Mouse (Mus musculus) CH12.LX (cell line): ENCODE measurements around the gene Dnaaf5. TPM values are rescaled to one million over a fixed set of nuclear protein-coding genes. Genes with fewer than 3 reads are reported as not detected.

Source experiments
- DNase-seq: peaks from one replicate; pipeline ENCODE4 v3.0.0-alpha.2; 2013; ENCODE audit errors: extremely low read depth
- H3K27ac ChIP-seq: 2 replicates; pipeline ENCODE4 v1.5.1; 2012; ENCODE audit warnings: low read depth, mild to moderate bottlenecking, control low read depth, moderate library complexity; ENCODE audit not compliant: insufficient read depth
- H3K27me3 ChIP-seq: replicated peaks from 2 replicates; pipeline ENCODE3; 2012; ENCODE audit warnings: inconsistent platforms
- H3K36me3 ChIP-seq, 2 experiments: replicated peaks in 1 of 2; 2 replicates each; pipeline versions ENCODE3 to v1.6.1; 2012; ENCODE audit warnings: inconsistent platforms in 1 of 2, low read length in 1 of 2, mild to moderate bottlenecking in 1 of 2, mixed read lengths in 1 of 2, moderate library complexity in 1 of 2; ENCODE audit not compliant: control insufficient read depth in 1 of 2, insufficient read depth in 1 of 2
- H3K4me1 ChIP-seq, 2 experiments: 2 replicates each; pipeline ENCODE4 v1.6.1; 2012; ENCODE audit warnings: inconsistent platforms in 1 of 2, moderate library complexity in 1 of 2; ENCODE audit not compliant: insufficient read depth in 2 of 2, control insufficient read depth in 1 of 2
- H3K4me2 ChIP-seq: 2 replicates; pipeline ENCODE4 v1.6.1; 2012; ENCODE audit warnings: low read depth, mild to moderate bottlenecking, control low read depth; ENCODE audit not compliant: poor library complexity, insufficient read depth, severe bottlenecking
- H3K4me3 ChIP-seq, 3 experiments: fragments of 150-350 bp in 1 of 3; sonication (generic) in 1 of 3; replicated peaks in 1 of 3; 2 replicates each; pipeline versions ENCODE3 to v1.5.1; 2011 to 2012; ENCODE audit warnings: low read depth in 2 of 3, low read length in 2 of 3, mild to moderate bottlenecking in 2 of 3, moderate library complexity in 2 of 3, control low read depth in 1 of 3, improper control_type of control experiment in 1 of 3, inconsistent platforms in 1 of 3, mixed read lengths in 1 of 3; ENCODE audit not compliant: poor library complexity in 1 of 3
- H3K79me2 ChIP-seq: replicated peaks from 2 replicates; pipeline ENCODE4 v1.6.1; 2012; ENCODE audit warnings: mild to moderate bottlenecking, moderate library complexity; ENCODE audit not compliant: control insufficient read depth, poor library complexity, insufficient read depth, severe bottlenecking; ENCODE audit errors: extremely low read depth
- H3K9ac ChIP-seq: 2 replicates; pipeline ENCODE4 v1.6.1; 2012; ENCODE audit warnings: low read depth, mild to moderate bottlenecking, control low read depth, moderate library complexity; ENCODE audit not compliant: insufficient read depth
- H3K9me3 ChIP-seq: replicated peaks from 2 replicates; pipeline ENCODE3; 2012; ENCODE audit warnings: low read length, inconsistent platforms, mixed read lengths
- CHD1 ChIP-seq: IDR thresholded peaks from 2 replicates; pipeline ENCODE4 v1.6.1; 2012; ENCODE audit warnings: low read depth, low read length, improper control_type of control experiment, inconsistent platforms
- CHD2 ChIP-seq: IDR thresholded peaks from 2 replicates; pipeline ENCODE4 v1.6.1; 2011; ENCODE audit warnings: low read length, improper control_type of control experiment
- CTCF ChIP-seq, 2 experiments: IDR thresholded peaks in 1 of 2; conservative IDR thresholded peaks in 1 of 2; 2 replicates each; pipeline ENCODE4 v1.5.1; 2011 to 2012; ENCODE audit warnings: low read depth in 2 of 2, low read length in 2 of 2, improper control_type of control experiment in 1 of 2, inconsistent platforms in 1 of 2, mild to moderate bottlenecking in 1 of 2, moderate library complexity in 1 of 2
- E2F4 ChIP-seq: IDR thresholded peaks from 2 replicates; pipeline ENCODE4 v1.6.1; 2011; ENCODE audit warnings: low read depth, low read length, improper control_type of control experiment; ENCODE audit not compliant: insufficient replicate concordance
- EP300 ChIP-seq: IDR thresholded peaks from 2 replicates; pipeline ENCODE4 v1.6.1; 2011; ENCODE audit warnings: low read length, improper control_type of control experiment
- ETS1 ChIP-seq: conservative IDR thresholded peaks from 2 replicates; pipeline ENCODE4 v1.6.1; 2012; ENCODE audit warnings: low read depth, mild to moderate bottlenecking, inconsistent platforms, low read length, improper control_type of control experiment, moderate library complexity
- GABPA ChIP-seq: IDR thresholded peaks from 2 replicates; pipeline ENCODE4 v1.6.1; 2012; ENCODE audit warnings: low read depth, low read length, improper control_type of control experiment, inconsistent platforms; ENCODE audit not compliant: insufficient replicate concordance
- IRF4 ChIP-seq: IDR thresholded peaks from 2 replicates; pipeline ENCODE4 v1.6.1; 2014; ENCODE audit warnings: low read depth, mild to moderate bottlenecking, inconsistent platforms, low read length, improper control_type of control experiment
- PAX5 ChIP-seq: IDR thresholded peaks from 2 replicates; pipeline ENCODE4 v1.6.1; 2012; ENCODE audit warnings: low read length, inconsistent platforms, mixed read lengths
- POLR2A ChIP-seq: IDR thresholded peaks from 2 replicates; pipeline ENCODE4 v1.6.1; 2011; ENCODE audit warnings: low read depth, mild to moderate bottlenecking, improper control_type of control experiment, low read length
- RAD21 ChIP-seq: IDR thresholded peaks from 2 replicates; pipeline ENCODE4 v1.6.1; 2011; ENCODE audit warnings: low read depth, mild to moderate bottlenecking, low read length, improper control_type of control experiment, moderate library complexity
- SIN3A ChIP-seq: IDR thresholded peaks from 2 replicates; pipeline ENCODE4 v1.6.1; 2012; ENCODE audit warnings: low read length, improper control_type of control experiment, inconsistent platforms
- SMC3 ChIP-seq: IDR thresholded peaks from 2 replicates; pipeline ENCODE4 v1.6.1; 2011; ENCODE audit warnings: low read depth, low read length, improper control_type of control experiment
- TBP ChIP-seq: conservative IDR thresholded peaks from 2 replicates; pipeline ENCODE4 v1.6.1; 2011; ENCODE audit warnings: low read depth, low read length, improper control_type of control experiment
- TCF12 ChIP-seq: IDR thresholded peaks from 2 replicates; pipeline ENCODE4 v1.6.1; 2014; ENCODE audit warnings: low read depth, mild to moderate bottlenecking, inconsistent platforms, low read length, improper control_type of control experiment
- USF1 ChIP-seq: IDR thresholded peaks from 2 replicates; pipeline ENCODE4 v1.6.1; 2014; ENCODE audit warnings: low read depth, mild to moderate bottlenecking, inconsistent platforms, low read length, improper control_type of control experiment
- USF2 ChIP-seq: conservative IDR thresholded peaks from 2 replicates; pipeline ENCODE4 v1.6.1; 2011; ENCODE audit warnings: low read depth, low read length, improper control_type of control experiment
- ZKSCAN1 ChIP-seq: IDR thresholded peaks from 2 replicates; pipeline ENCODE4 v1.6.1; 2012; ENCODE audit warnings: low read depth, inconsistent platforms, low read length, improper control_type of control experiment, borderline replicate concordance
- ZMIZ1 ChIP-seq: IDR thresholded peaks from 2 replicates; pipeline ENCODE4 v1.6.1; 2012; ENCODE audit warnings: low read depth, mild to moderate bottlenecking, inconsistent platforms, low read length, improper control_type of control experiment
- ZNF384 ChIP-seq: IDR thresholded peaks from 2 replicates; pipeline ENCODE4 v1.6.1; 2012; ENCODE audit warnings: low read depth, low read length, improper control_type of control experiment, inconsistent platforms
- dilution Hi-C: fragments of 300-500 bp; cut with MboI; formaldehyde crosslinking; loops from 2 replicates; pipeline ENCODE4 v1.14.3; 2020; ENCODE audit warnings: low sequenced_read_pairs; ENCODE audit not compliant: extremely low pct_unique_long_range_greater_than_20kb, extremely low pct_ligation_motif_present
- in situ Hi-C: fragments of 300-500 bp; cut with MboI; formaldehyde crosslinking; loops from 3 replicates; pipeline ENCODE4 v1.14.3; 2019; ENCODE audit warnings: low sequenced_read_pairs, low pct_ligation_motif_present, low pct_unique_long_range_greater_than_20kb, mixed read lengths
- polyA plus RNA-seq: library from polyadenylated mRNA; unstranded; fragments of >175 nt; gene quantifications from 2 replicates; pipeline ENCODE4 v1.2.1, GENCODE M21; 2012; ENCODE audit warnings: low read depth; ENCODE audit not compliant: insufficient read length
- total RNA-seq, 2 experiments: library from RNA; depleted of rRNA; stranded (reverse); fragments of 300-350 nt in 1 of 2; fragments of >200 nt in 1 of 2; gene quantifications; 2 replicates each; pipeline ENCODE4 v1.2.3; 2012 to 2014

Gene Dnaaf5
- total and polyA plus RNA-seq, 3 experiments, result 17.9 to 25.2 (median 21.7) TPM

GRCm38 (mm10) chr5:139208183-139208582 is 58.2 kb downstream of the Dnaaf5 start:
- Histone ChIP-seq H3K4me3 (no peak overlapping the region), H3K27ac (no peak overlapping the region), H3K36me3 (peaks cover 0 to 50% of the 10 kb centered on the region in 2 experiments), H3K4me1 (peaks cover 0 to 14% of the 10 kb centered on the region in 2 experiments; a peak in 2 of 4 replicates), H3K79me2 (no peaks in the 10 kb centered on the region; the same call in 1 of the 2 replicates), H3K9ac (no peak overlapping the region), H3K9me3 (no peaks in the 10 kb centered on the region), H3K4me2 (no peak overlapping the region), H3K27me3 (no peaks in the 10 kb centered on the region)
- no peak for DNase-seq
- in situ Hi-C loops (no loop called here), dilution Hi-C loops (no loop called here)
- TF ChIP-seq E2F4, result no peak
- TF ChIP-seq CHD1, result no peak
- TF ChIP-seq POLR2A, result no peak
- TF ChIP-seq ETS1, result no peak
- no peak for TF ChIP-seq TCF12
- no peak for TF ChIP-seq TBP
- no peak for TF ChIP-seq USF1
- TF ChIP-seq ZKSCAN1, result no peak
- no peak for TF ChIP-seq RAD21
- no peak for TF ChIP-seq EP300
- TF ChIP-seq SMC3, result no peak
- no peak for TF ChIP-seq CHD2
- no peak for TF ChIP-seq ZNF384
- no peak for TF ChIP-seq USF2
- TF ChIP-seq ZMIZ1, result no peak
- no peak for TF ChIP-seq IRF4
- TF ChIP-seq SIN3A, result no peak
- TF ChIP-seq PAX5, result no peak

- in situ Hi-C loops, result no loop called here
- Histone ChIP-seq H3K9ac (no peak overlapping the region), H3K36me3 (peaks cover 0 to 44% of the 10 kb centered on the region in 2 experiments), H3K27me3 (no peaks in the 10 kb centered on the region), H3K4me1 (peaks cover 0 to 12% of the 10 kb centered on the region in 2 experiments; a peak in 2 of 4 replicates), H3K9me3 (no peaks in the 10 kb centered on the region)
- dilution Hi-C loops, result no loop called here
- DNase-seq, result no peak
- TF ChIP-seq SMC3 (peak; percentile 68), RAD21 (peak; percentile 61), GABPA (no peak), USF1 (no peak), CTCF (conservative IDR thresholded peaks at IDR 0.05 in 1 of 2, IDR thresholded peaks at IDR 0.05 in 1 of 2; ENCODE audit: low read depth in 2 of 2, low read length in 2 of 2) (peak; percentile 12 to 87; a peak in 2 of 4 replicates)
- TF ChIP-seq, all 38 proteins: peak for 3
- no peak overlapping the region for H3K4me3 ChIP-seq
- no peaks in the 10 kb centered on the region; the same call in 1 of the 2 replicates for H3K79me2 ChIP-seq
- H3K4me2 ChIP-seq, result no peak overlapping the region
- H3K27ac ChIP-seq, result no peak overlapping the region
These were observed 59.1 kb downstream of the Dnaaf5 start for GRCm38 (mm10) chr5:139208871-139209684.
